23 mouse cellular contexts compared by ENCODE assay signal in the genomic region with DNA sequence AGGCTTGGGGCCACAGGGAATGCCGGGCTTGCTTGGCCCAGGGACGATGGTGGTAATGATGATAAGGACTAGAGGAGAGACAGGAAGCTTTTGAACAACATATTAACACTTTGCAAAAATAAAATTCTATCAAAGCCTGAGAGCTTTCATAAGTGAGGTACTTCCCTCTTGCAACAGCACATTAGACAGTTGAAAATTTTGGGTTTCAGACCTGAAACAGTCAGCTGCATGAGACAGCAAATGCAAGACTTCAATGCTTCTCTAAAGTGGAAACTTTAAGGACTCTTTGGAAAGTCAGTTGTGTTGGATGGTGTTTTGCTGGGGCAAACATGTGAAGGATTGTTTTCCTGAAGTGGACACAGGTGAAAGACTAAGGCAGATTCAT. TPM values are rescaled to one million over a fixed set of nuclear protein-coding genes. Genes with fewer than 3 reads are reported as not detected.
"Had no signal": no experiment of that assay in that cellular context is flagged by ENCODE, and none has a peak within 500 bp of the region (broad histone marks: within the 10 kb centered on the region; RNA-seq: fewer than 3 reads in every experiment).

No protein-coding gene starts in this region.

- H3K27me3 ChIP-seq: liver, embryonic 13.5 days; midbrain, embryonic 13.5 days had no signal

- H3K4me3 ChIP-seq: left cerebral cortex, adult 2 months; liver, embryonic 13.5 days; midbrain, embryonic 13.5 days; myocyte had no signal

- DNase-seq: kidney, adult 18-20 months; liver, embryonic 13.5 days; lung, adult 2 months; lung, postnatal 14 days; lung, postnatal 4 days; thymus, adult 2 months; thymus, postnatal 14 days; thymus, postnatal 4 days had no signal

- H3K4me1 ChIP-seq: liver, embryonic 13.5 days; midbrain, embryonic 13.5 days had no signal

- H3K9me3 ChIP-seq: liver, embryonic 13.5 days; midbrain, embryonic 13.5 days had no signal

- H3K4me2 ChIP-seq: liver, embryonic 13.5 days; midbrain, embryonic 13.5 days had no signal

- H3K36me3 ChIP-seq: liver, embryonic 13.5 days; midbrain, embryonic 13.5 days had no signal

- H3K27ac ChIP-seq: left cerebral cortex, adult 2 months; liver, embryonic 13.5 days; stomach, postnatal 0 days had no signal

- H3K9ac ChIP-seq: liver, embryonic 13.5 days; midbrain, embryonic 13.5 days had no signal

RNA-seq across cellular contexts. Expression of gene Gm14085, which starts 48.1 kb away (rescaled TPM):
- total RNA-seq: layer of hippocampus, adult 18-20 months; layer of hippocampus, postnatal 10 days; layer of hippocampus, postnatal 36 days; left cerebral cortex, adult 2 months; left cerebral cortex, postnatal 10 days; left cerebral cortex, postnatal 36 days; liver, adult 2 months had no signal
- polyA plus RNA-seq: limb, embryonic 11.5 days; limb, embryonic 14.5 days; liver, adult 2 months; liver, embryonic 13.5 days; lung, embryonic 16.5 days; midbrain, embryonic 13.5 days; myocyte; neural tube, embryonic 14.5 days; stomach, embryonic 14.5 days; stomach, postnatal 0 days had no signal
